Mouse (Mus musculus) MEL (cell line): Measurements from ENCODE around the gene Gm49322. TPM values are rescaled to one million over a fixed set of nuclear protein-coding genes. Genes with fewer than 3 reads are reported as not detected.

Experiments used
- DNase-seq: peaks from one replicate; pipeline ENCODE4 v3.0.0; 2011; ENCODE audit warnings: low read depth, low spot score
- H3K27ac ChIP-seq: 2 replicates; pipeline ENCODE4 v1.5.1; 2012; ENCODE audit warnings: low read depth, mild to moderate bottlenecking, control low read depth, low read length, moderate library complexity; ENCODE audit not compliant: control insufficient read depth
- H3K27me3 ChIP-seq, 2 experiments: fragments of 150-350 bp in 1 of 2; sonication (generic) in 1 of 2; 2 replicates each; pipeline ENCODE4 v1.6.1; 2012; ENCODE audit warnings: low read length in 2 of 2, mild to moderate bottlenecking in 2 of 2, improper control_type of control experiment in 1 of 2, moderate library complexity in 1 of 2; ENCODE audit not compliant: insufficient read depth in 2 of 2, control insufficient read depth in 1 of 2
- H3K36me3 ChIP-seq, 2 experiments: 2 replicates each; pipeline ENCODE4 v1.6.1; 2012 to 2014; ENCODE audit warnings: low read length in 2 of 2, improper control_type of control experiment in 1 of 2, inconsistent platforms in 1 of 2, mild to moderate bottlenecking in 1 of 2; ENCODE audit not compliant: insufficient read depth in 2 of 2, control insufficient read depth in 1 of 2
- H3K4me1 ChIP-seq, 2 experiments: fragments of 150-350 bp in 1 of 2; sonication (generic) in 1 of 2; 2 replicates each; pipeline ENCODE4 v1.6.1; 2012; ENCODE audit warnings: low read length in 2 of 2, improper control_type of control experiment in 1 of 2, mild to moderate bottlenecking in 1 of 2; ENCODE audit not compliant: insufficient read depth in 2 of 2, control insufficient read depth in 1 of 2
- H3K4me3 ChIP-seq, 2 experiments: fragments of 150-350 bp in 1 of 2; sonication (generic) in 1 of 2; 2 replicates each; pipeline ENCODE4 v1.5.1; 2012; ENCODE audit warnings: low read depth in 2 of 2, low read length in 2 of 2, mild to moderate bottlenecking in 2 of 2, moderate library complexity in 2 of 2, control low read depth in 1 of 2, improper control_type of control experiment in 1 of 2; ENCODE audit not compliant: control insufficient read depth in 1 of 2, insufficient read depth in 1 of 2
- H3K79me2 ChIP-seq: 2 replicates; pipeline ENCODE4 v1.6.1; 2012; ENCODE audit warnings: mild to moderate bottlenecking, low read length, moderate library complexity; ENCODE audit not compliant: control insufficient read depth, poor library complexity, insufficient read depth
- H3K9ac ChIP-seq: 2 replicates; pipeline ENCODE4 v1.6.1; 2012; ENCODE audit warnings: low read depth, mild to moderate bottlenecking, control low read depth, low read length, moderate library complexity; ENCODE audit not compliant: control insufficient read depth, poor library complexity, severe bottlenecking
- H3K9me3 ChIP-seq: fragments of 150-350 bp; sonication (generic); replicated peaks from 2 replicates; pipeline ENCODE4 v1.6.1; 2012; ENCODE audit warnings: mild to moderate bottlenecking, low read length, improper control_type of control experiment, moderate library complexity; ENCODE audit not compliant: insufficient read depth
- ETS1 ChIP-seq: IDR thresholded peaks from 2 replicates; pipeline ENCODE4 v1.6.1; 2012; ENCODE audit warnings: low read depth, mild to moderate bottlenecking, inconsistent platforms, low read length, improper control_type of control experiment, moderate library complexity
- GABPA ChIP-seq: IDR thresholded peaks from 2 replicates; pipeline ENCODE4 v1.6.1; 2012; ENCODE audit warnings: low read depth, mild to moderate bottlenecking, inconsistent platforms, low read length, improper control_type of control experiment, moderate library complexity
- HCFC1 ChIP-seq: IDR thresholded peaks from 2 replicates; pipeline ENCODE4 v1.6.1; 2012; ENCODE audit warnings: low read depth, mild to moderate bottlenecking, inconsistent platforms, low read length, improper control_type of control experiment, moderate library complexity
- MAFK ChIP-seq: IDR thresholded peaks from 2 replicates; pipeline ENCODE4 v1.6.1; 2011; ENCODE audit warnings: low read depth, mild to moderate bottlenecking, low read length, improper control_type of control experiment, borderline replicate concordance
- MAX ChIP-seq: IDR thresholded peaks from 2 replicates; pipeline ENCODE4 v1.6.1; 2011; ENCODE audit warnings: low read length, improper control_type of control experiment
- MAZ ChIP-seq: IDR thresholded peaks from 2 replicates; pipeline ENCODE4 v1.6.1; 2012; ENCODE audit warnings: low read depth, mild to moderate bottlenecking, inconsistent platforms, low read length, improper control_type of control experiment
- NRF1 ChIP-seq: IDR thresholded peaks from 2 replicates; pipeline ENCODE4 v1.6.1; 2014; ENCODE audit warnings: low read depth, mild to moderate bottlenecking, inconsistent platforms, low read length, improper control_type of control experiment, moderate library complexity; ENCODE audit not compliant: poor library complexity, insufficient read depth, severe bottlenecking
- POLR2A ChIP-seq, 2 experiments: IDR thresholded peaks; 2 replicates each; pipeline ENCODE4 v1.6.1; 2011 to 2012; ENCODE audit warnings: low read length in 2 of 2, mild to moderate bottlenecking in 2 of 2, control low read depth in 1 of 2, improper control_type of control experiment in 1 of 2, low read depth in 1 of 2, moderate library complexity in 1 of 2; ENCODE audit not compliant: control insufficient read depth in 1 of 2, insufficient read depth in 1 of 2, poor library complexity in 1 of 2
- POLR2AphosphoS2 ChIP-seq: IDR thresholded peaks from 2 replicates; pipeline ENCODE4 v1.6.1; 2011; ENCODE audit warnings: low read length, improper control_type of control experiment
- POLR2AphosphoS5 ChIP-seq: IDR thresholded peaks from 2 replicates; pipeline ENCODE4 v1.6.1; 2012; ENCODE audit warnings: low read depth, borderline replicate concordance, mild to moderate bottlenecking, inconsistent platforms, low read length, moderate library complexity, mixed read lengths
- RAD21 ChIP-seq: IDR thresholded peaks from 2 replicates; pipeline ENCODE4 v1.6.1; 2011; ENCODE audit warnings: mild to moderate bottlenecking, low read depth, low read length, improper control_type of control experiment
- TAL1 ChIP-seq: IDR thresholded peaks from 2 replicates; pipeline ENCODE4 v1.6.1; 2012; ENCODE audit warnings: mild to moderate bottlenecking, inconsistent platforms, low read length, moderate library complexity, mixed read lengths
- ZNF384 ChIP-seq: IDR thresholded peaks from 2 replicates; pipeline ENCODE4 v1.6.1; 2012; ENCODE audit warnings: low read depth, mild to moderate bottlenecking, inconsistent platforms, low read length, improper control_type of control experiment
- polyA plus RNA-seq, 2 experiments: library from polyadenylated mRNA; stranded (reverse) in 1 of 2; unstranded in 1 of 2; fragments of >175 nt in 1 of 2; fragments of >200 nt in 1 of 2; gene quantifications; 2 replicates each; pipeline versions ENCODE4 v1.2.1 to v1.2.4; 2012; ENCODE audit warnings: low replicate concordance in 2 of 2, low read depth in 1 of 2; ENCODE audit not compliant: insufficient read length in 2 of 2, insufficient read depth in 1 of 2, missing spikeins in 1 of 2
- total RNA-seq: library from RNA; depleted of rRNA; stranded (reverse); fragments of 300-350 nt; gene quantifications from 2 replicates; pipeline ENCODE4 v1.2.3, GENCODE M21; 2012

Gene Gm49322
- total and polyA plus RNA-seq, 3 experiments, result 1.8 to 2.1 TPM; not detected in 1

DNA sequence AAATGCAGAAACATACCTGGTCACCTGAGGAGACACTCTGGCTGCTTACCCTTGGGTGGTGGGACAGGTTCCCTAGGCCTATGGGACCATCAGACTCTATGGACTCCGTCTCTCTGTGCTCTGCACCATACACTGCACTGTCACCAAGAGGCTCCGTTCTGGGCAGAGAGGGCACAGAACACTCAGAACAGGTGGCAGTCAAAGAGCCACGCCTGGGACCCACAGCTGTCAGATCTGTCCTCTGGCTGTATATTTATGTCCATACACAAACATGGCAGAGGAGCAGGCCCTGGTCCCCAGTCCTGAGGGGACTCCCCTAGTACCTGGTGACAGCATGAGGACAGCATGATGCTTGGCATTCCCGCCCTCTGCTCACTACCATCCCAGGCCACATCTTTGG is 19.9 kb downstream of the Gm49322 start:
- peaks cover 0 to 2% of the 10 kb centered on the region in 2 experiments; a peak in 1 of 4 replicates for H3K36me3 ChIP-seq
- no peaks in the 10 kb centered on the region for H3K27me3 ChIP-seq
- TF ChIP-seq MAX, result no peak
- no peak for TF ChIP-seq RAD21
- TF ChIP-seq POLR2AphosphoS5, result no peak
- DNase-seq, result no peak
- peaks cover 0 to 18% of the 10 kb centered on the region in 2 experiments; a peak in 2 of 4 replicates for H3K4me1 ChIP-seq
- no peak overlapping the region for H3K27ac ChIP-seq
- no peak overlapping the region for H3K4me3 ChIP-seq
- H3K9ac ChIP-seq, result no peak overlapping the region
- no peaks in the 10 kb centered on the region for H3K9me3 ChIP-seq
- H3K79me2 ChIP-seq, result peaks cover 57% of the 10 kb centered on the region

DNA sequence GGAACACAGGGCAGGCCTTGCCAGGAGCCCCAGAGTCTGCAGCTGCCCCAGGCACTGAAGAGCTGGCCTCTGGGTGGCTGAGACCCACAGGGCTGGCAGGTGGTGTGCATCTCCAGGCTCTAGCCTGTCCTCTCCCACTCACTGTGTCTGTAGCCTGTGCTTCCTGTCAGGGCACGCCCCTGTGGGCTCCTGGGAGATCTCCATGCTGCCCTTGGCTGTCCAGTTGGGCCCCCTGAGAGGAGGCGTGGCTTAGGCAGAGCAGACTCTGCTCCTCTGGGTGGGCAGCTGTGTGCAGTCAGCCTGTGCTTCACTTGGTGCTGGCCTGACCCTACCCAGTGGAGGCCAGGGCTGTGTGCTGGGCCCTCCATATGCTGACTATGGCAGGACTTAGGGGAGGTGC is 21.9 kb downstream of the Gm49322 start:
- no peak for TF ChIP-seq TAL1
- no peak for TF ChIP-seq ETS1
- Histone ChIP-seq H3K27ac (no peak overlapping the region), H3K9me3 (no peaks in the 10 kb centered on the region), H3K4me1 (peaks cover 0 to 13% of the 10 kb centered on the region in 2 experiments; a peak in 2 of 4 replicates), H3K27me3 (no peaks in the 10 kb centered on the region), H3K36me3 (peaks cover 0 to 2% of the 10 kb centered on the region in 2 experiments; a peak in 1 of 4 replicates), H3K9ac (no peak overlapping the region), H3K4me3 (no peak overlapping the region), H3K79me2 (peaks cover 56% of the 10 kb centered on the region)
- no peak for DNase-seq

DNA sequence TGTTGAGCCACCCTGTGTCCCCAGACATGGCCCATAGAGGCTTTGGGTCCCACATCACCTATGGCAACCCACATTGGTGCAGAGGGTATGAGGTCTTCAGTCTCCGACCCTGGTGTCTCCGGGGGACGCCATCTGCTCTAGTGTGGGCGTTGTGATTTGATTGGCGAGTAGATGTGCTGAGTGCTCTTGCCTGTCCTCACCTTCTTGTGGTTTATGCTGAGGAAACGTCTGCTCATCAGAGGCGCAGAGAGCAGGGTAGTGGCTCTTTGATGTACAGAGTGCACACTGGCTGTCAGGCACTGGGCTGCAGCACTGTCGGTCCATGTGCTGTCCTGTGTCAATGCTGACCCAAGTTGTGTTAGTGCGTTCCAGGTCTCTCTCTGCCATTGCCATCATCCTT is 23.1 kb downstream of the Gm49322 start:
- H3K9me3 ChIP-seq, result no peaks in the 10 kb centered on the region
- peaks cover 0 to 5% of the 10 kb centered on the region in 2 experiments; a peak in 1 of 4 replicates for H3K4me1 ChIP-seq
- no peak overlapping the region for H3K4me3 ChIP-seq
- no peak for DNase-seq
- H3K27ac ChIP-seq, result no peak overlapping the region
- no peak overlapping the region for H3K9ac ChIP-seq
- peaks cover 43% of the 10 kb centered on the region for H3K79me2 ChIP-seq
- no peak for TF ChIP-seq RAD21
- TF ChIP-seq ZNF384, result no peak
- TF ChIP-seq MAFK, result no peak
- no peak for TF ChIP-seq MAX
- no peak for TF ChIP-seq POLR2AphosphoS2
- no peak for TF ChIP-seq POLR2AphosphoS5
- no peak for TF ChIP-seq POLR2A (IDR thresholded peaks at IDR 0.05; ENCODE audit: control insufficient read depth in 1 of 2, insufficient read depth in 1 of 2, low read depth in 1 of 2, low read length in 2 of 2, poor library complexity in 1 of 2)
- no peak for TF ChIP-seq MAZ
- no peak for TF ChIP-seq HCFC1
- TF ChIP-seq NRF1, result no peak
- no peak for TF ChIP-seq GABPA
- H3K36me3 ChIP-seq, result no peaks in the 10 kb centered on the region; a peak in 1 of 4 replicates
- no peaks in the 10 kb centered on the region for H3K27me3 ChIP-seq
